Mouse (Mus musculus): ENCODE measurements around the gene Myo18b. TPM values are rescaled to one million over a fixed set of nuclear protein-coding genes. Genes with fewer than 3 reads are reported as not detected.

Myo18b gene
- total RNA-seq, 2 experiments from 2014 or later, result 437 to 535 TPM

Other genes with a start within 250 kb of the Myo18b start
- gene Grk3, start 119.4 kb upstream of the Myo18b start, total RNA-seq (2021), result 1 to 10 TPM; 3.6 to 4.5 TPM
- gene Crybb2, start 173.8 kb upstream of the Myo18b start, total RNA-seq (2021), result not detected
- gene Crybb3, start 185.2 kb upstream of the Myo18b start, total RNA-seq (2021), result 1 to 10 TPM in 1 of 2 experiments, under 1 TPM in 1; 0.62 to 1.5 TPM